Mouse (Mus musculus) heart, embryonic 16.5 days (tissue): Measurements from ENCODE around the gene Fchsd2. TPM values are rescaled to one million over a fixed set of nuclear protein-coding genes. Genes with fewer than 3 reads are reported as not detected.

Experiments used
- ATAC-seq: fragments of 200-750 bp; cut with Nextera tagmentation; replicated peaks from 2 replicates; pipeline ENCODE4 v1.8.0; 2017; ENCODE audit warnings: moderate number of reproducible peaks; ENCODE audit not compliant: insufficient read depth, low FRiP score; ENCODE audit errors: extremely low read depth
- H3K27ac ChIP-seq: fragments of 300-500 bp; sonication (generic); 2 replicates; pipeline ENCODE4 v1.5.1; 2014; ENCODE audit warnings: mild to moderate bottlenecking, low read length, control low read depth, moderate library complexity
- H3K27me3 ChIP-seq: fragments of 300-500 bp; sonication (generic); 2 replicates; pipeline ENCODE4 v1.6.1; 2014; ENCODE audit warnings: low read length, mixed read lengths; ENCODE audit not compliant: control insufficient read depth, insufficient read depth
- H3K36me3 ChIP-seq: fragments of 300-500 bp; sonication (generic); 2 replicates; pipeline ENCODE4 v1.6.1; 2014; ENCODE audit not compliant: control insufficient read depth, insufficient read depth
- H3K4me1 ChIP-seq: fragments of 300-500 bp; sonication (generic); 2 replicates; pipeline ENCODE4 v1.6.1; 2014; ENCODE audit warnings: low read length, mixed read lengths; ENCODE audit not compliant: control insufficient read depth, insufficient read depth
- H3K4me2 ChIP-seq: fragments of 300-500 bp; sonication (generic); 2 replicates; pipeline ENCODE4 v1.6.1; 2014; ENCODE audit warnings: low read depth, mild to moderate bottlenecking, control low read depth, low read length
- H3K4me3 ChIP-seq: fragments of 300-500 bp; sonication (generic); 2 replicates; pipeline ENCODE4 v1.5.1; 2014; ENCODE audit warnings: mild to moderate bottlenecking, control low read depth, low read length
- H3K9ac ChIP-seq: fragments of 300-500 bp; sonication (generic); 2 replicates; pipeline ENCODE4 v1.6.1; 2014; ENCODE audit warnings: low read length, control low read depth
- H3K9me3 ChIP-seq: fragments of 300-500 bp; sonication (generic); replicated peaks from 2 replicates; pipeline ENCODE4 v1.6.1; 2016; ENCODE audit warnings: low read length; ENCODE audit not compliant: control insufficient read depth
- WGBS: fragments of 180-500 bp; shearing (Covaris S2); extraction: QIAGEN DNeasy Blood & Tissue Kit; methylation state at CpG from one replicate; pipeline ENCODE4 v1.1.7; 2014; 5-methylcytosine and 5-hydroxymethylcytosine counted together
- polyA plus RNA-seq: library from polyadenylated mRNA; unstranded; fragments of >200 nt; fragmentation: Nextera tagmentation; extraction: Ambion mirVana; gene quantifications from 2 replicates; pipeline ENCODE4 v1.2.1, GENCODE M21; 2015

Gene Fchsd2
- polyA plus RNA-seq, 1 experiment from 2014 or later = 16.4 TPM

DNA sequence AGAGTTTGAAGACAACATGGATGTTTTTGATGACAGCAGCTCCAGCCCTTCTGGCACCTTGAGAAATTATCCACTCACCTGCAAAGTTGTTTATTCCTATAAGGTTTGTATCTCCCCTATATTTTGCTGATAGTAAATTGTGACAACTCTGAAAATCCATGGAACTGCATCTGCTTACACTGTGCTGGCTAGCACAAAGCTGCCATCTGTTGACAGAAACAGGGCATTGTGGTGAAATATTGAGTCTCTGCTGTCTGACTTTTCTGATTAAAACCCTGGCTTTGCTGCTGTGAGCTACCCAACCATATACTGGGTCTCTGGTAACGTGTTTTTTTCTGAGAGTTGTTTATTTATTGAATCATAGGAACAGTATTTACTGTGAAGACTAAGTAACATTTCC is 178.9 kb downstream of the Fchsd2 start:
- H3K4me3 ChIP-seq = no peak overlapping the region
- no peaks in the 10 kb centered on the region for H3K9me3 ChIP-seq
- 73% methylated on average over 1 of the region's 1 CpGs for WGBS
- no peak for ATAC-seq
- H3K36me3 ChIP-seq = peaks cover 20% of the 10 kb centered on the region
- no peak overlapping the region for H3K27ac ChIP-seq
- no peaks in the 10 kb centered on the region for H3K27me3 ChIP-seq
- H3K9ac ChIP-seq = no peak overlapping the region
- H3K4me2 ChIP-seq = no peak overlapping the region
- peaks cover 16% of the 10 kb centered on the region for H3K4me1 ChIP-seq

GRCm38 (mm10) chr7:101272466-101273160 is 179.9 kb downstream of the Fchsd2 start:
- Histone ChIP-seq H3K4me3 (no peak overlapping the region), H3K36me3 (peaks cover 29% of the 10 kb centered on the region), H3K4me1 (peaks cover 6% of the 10 kb centered on the region), H3K9me3 (no peaks in the 10 kb centered on the region), H3K27me3 (no peaks in the 10 kb centered on the region), H3K4me2 (no peak overlapping the region), H3K27ac (no peak overlapping the region), H3K9ac (no peak overlapping the region)
- ATAC-seq = no peak
- 79% methylated on average over 8 of the region's 8 CpGs for WGBS

- no peak overlapping the region for H3K4me3 ChIP-seq
- no peak for ATAC-seq
Observed at GRCm38 (mm10) chr7:101282721-101283120, 190.1 kb downstream of the Fchsd2 start.

GRCm38 (mm10) chr7:101284504-101284903 is 191.8 kb downstream of the Fchsd2 start:
- Histone ChIP-seq H3K27me3 (no peaks in the 10 kb centered on the region), H3K4me1 (no peaks in the 10 kb centered on the region), H3K9ac (no peak overlapping the region), H3K27ac (no peak overlapping the region), H3K9me3 (no peaks in the 10 kb centered on the region), H3K4me2 (no peak overlapping the region), H3K36me3 (peaks cover 30% of the 10 kb centered on the region), H3K4me3 (no peak overlapping the region)
- ATAC-seq = no peak
- 96% methylated on average over 1 of the region's 1 CpGs for WGBS

More at GRCm38 (mm10) chr7:101282721-101283120, 190.1 kb downstream of the Fchsd2 start:
- Histone ChIP-seq H3K27ac (no peak overlapping the region), H3K4me1 (no peaks in the 10 kb centered on the region), H3K36me3 (peaks cover 40% of the 10 kb centered on the region), H3K9me3 (no peaks in the 10 kb centered on the region), H3K4me2 (no peak overlapping the region), H3K9ac (no peak overlapping the region), H3K27me3 (no peaks in the 10 kb centered on the region)
- WGBS = 86% methylated on average over 3 of the region's 3 CpGs

- 61% methylated on average over 4 of the region's 4 CpGs for WGBS
- no peak overlapping the region for H3K4me2 ChIP-seq
- H3K27ac ChIP-seq = no peak overlapping the region
- peaks cover 40% of the 10 kb centered on the region for H3K36me3 ChIP-seq
- H3K4me3 ChIP-seq = no peak overlapping the region
- H3K9me3 ChIP-seq = no peaks in the 10 kb centered on the region
- H3K27me3 ChIP-seq = no peaks in the 10 kb centered on the region
- ATAC-seq = no peak
- H3K4me1 ChIP-seq = no peaks in the 10 kb centered on the region
- H3K9ac ChIP-seq = no peak overlapping the region
Observed at GRCm38 (mm10) chr7:101286891-101287290, 194.2 kb downstream of the Fchsd2 start.

GRCm38 (mm10) chr7:101287820-101288219 is 195.2 kb downstream of the Fchsd2 start:
- 75% methylated on average over 2 of the region's 2 CpGs for WGBS
- Histone ChIP-seq H3K27me3 (no peaks in the 10 kb centered on the region), H3K36me3 (peaks cover 33% of the 10 kb centered on the region), H3K4me1 (no peaks in the 10 kb centered on the region), H3K9me3 (no peaks in the 10 kb centered on the region), H3K4me3 (no peak overlapping the region), H3K4me2 (no peak overlapping the region), H3K9ac (no peak overlapping the region), H3K27ac (no peak overlapping the region)
- ATAC-seq = no peak

GRCm38 (mm10) chr7:101288436-101288835 is 195.8 kb downstream of the Fchsd2 start:
- WGBS = 38% methylated on average over 4 of the region's 4 CpGs
- Histone ChIP-seq H3K27ac (no peak overlapping the region), H3K4me3 (no peak overlapping the region), H3K4me1 (no peaks in the 10 kb centered on the region), H3K4me2 (no peak overlapping the region), H3K9ac (no peak overlapping the region), H3K9me3 (no peaks in the 10 kb centered on the region), H3K27me3 (no peaks in the 10 kb centered on the region), H3K36me3 (peaks cover 30% of the 10 kb centered on the region)
- no peak for ATAC-seq

DNA sequence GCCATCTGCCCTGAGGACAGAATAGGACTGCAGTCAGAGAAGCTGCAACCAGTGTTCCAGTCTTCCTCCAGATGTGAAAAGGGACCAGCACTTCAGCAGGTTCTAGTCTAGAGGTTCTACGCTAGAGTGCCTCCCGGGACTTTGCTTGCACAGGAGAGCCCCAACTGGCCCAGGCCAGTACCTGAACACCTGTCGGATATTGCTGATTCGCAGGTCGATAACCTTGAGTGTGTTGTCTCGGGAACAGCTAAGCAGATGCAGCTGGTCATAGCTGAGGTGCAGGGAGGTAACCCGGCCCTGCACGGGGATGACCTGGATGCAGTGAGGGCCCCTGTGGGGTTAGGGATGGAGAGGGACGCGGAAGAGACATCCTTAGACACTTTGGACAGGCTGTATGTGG is 197.7 kb downstream of the Fchsd2 start:
- Histone ChIP-seq H3K36me3 (peaks cover 32% of the 10 kb centered on the region), H3K27ac (no peak overlapping the region), H3K4me3 (no peak overlapping the region), H3K27me3 (no peaks in the 10 kb centered on the region), H3K4me1 (no peaks in the 10 kb centered on the region), H3K4me2 (no peak overlapping the region), H3K9me3 (no peaks in the 10 kb centered on the region), H3K9ac (no peak overlapping the region)
- no peak for ATAC-seq
- WGBS = 93% methylated on average over 10 of the region's 10 CpGs

- Histone ChIP-seq H3K9me3 (no peaks in the 10 kb centered on the region), H3K9ac (no peak overlapping the region), H3K4me2 (no peak overlapping the region), H3K36me3 (peaks cover 30% of the 10 kb centered on the region), H3K4me1 (peaks cover under 1% of the 10 kb centered on the region; the same call in 1 of the 2 replicates), H3K4me3 (no peak overlapping the region), H3K27me3 (no peaks in the 10 kb centered on the region), H3K27ac (no peak overlapping the region)
- no peak for ATAC-seq
- 93% methylated on average over 5 of the region's 5 CpGs for WGBS
Observed at GRCm38 (mm10) chr7:101291211-101291610, 198.5 kb downstream of the Fchsd2 start.
